Mouse (Mus musculus): ENCODE data around the gene Pck2.
A peak's percentile ranks its signal among the peaks of the same experiment; 100 is the strongest.

Gene Pck2

DNA sequence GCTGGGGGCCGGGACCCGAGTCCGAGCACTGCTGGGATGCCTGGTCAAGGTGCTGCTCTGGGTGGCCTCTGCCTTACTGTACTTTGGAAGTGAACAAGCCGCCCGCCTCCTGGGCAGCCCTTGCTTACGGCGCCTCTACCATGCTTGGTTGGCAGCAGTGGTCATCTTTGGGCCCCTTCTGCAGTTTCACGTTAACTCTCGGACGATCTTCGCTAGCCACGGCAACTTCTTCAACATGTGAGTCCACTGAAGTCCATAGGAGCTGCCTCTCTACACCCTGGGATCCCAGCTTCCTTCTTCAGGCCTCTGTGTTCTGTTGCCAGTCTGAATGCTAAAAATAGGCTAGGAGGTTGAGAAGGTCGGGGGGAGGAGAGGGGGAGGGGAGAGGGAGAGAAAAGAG lies 35.6 kb downstream of the Pck2 start:
- DNase-seq (ENCODE audit: low spot score in 2 of 2): no peak

DNA sequence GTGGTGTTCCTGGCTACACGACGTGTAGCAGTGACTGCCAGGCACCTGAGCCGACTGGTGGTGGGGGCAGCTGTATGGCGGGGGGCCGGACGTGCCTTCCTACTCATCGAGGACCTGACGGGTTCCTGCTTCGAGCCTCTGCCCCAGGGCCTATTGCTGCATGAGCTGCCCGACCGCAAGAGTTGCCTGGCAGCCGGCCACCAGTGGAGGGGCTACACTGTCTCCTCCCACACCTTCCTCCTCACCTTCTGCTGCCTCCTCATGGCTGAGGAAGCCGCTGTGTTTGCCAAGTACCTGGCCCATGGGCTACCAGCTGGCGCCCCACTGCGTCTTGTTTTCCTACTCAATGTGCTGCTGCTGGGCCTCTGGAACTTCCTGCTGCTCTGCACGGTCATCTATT lies 36.3 kb downstream of the Pck2 start:
- DNase-seq (ENCODE audit: low spot score in 2 of 2): no peak

DNA sequence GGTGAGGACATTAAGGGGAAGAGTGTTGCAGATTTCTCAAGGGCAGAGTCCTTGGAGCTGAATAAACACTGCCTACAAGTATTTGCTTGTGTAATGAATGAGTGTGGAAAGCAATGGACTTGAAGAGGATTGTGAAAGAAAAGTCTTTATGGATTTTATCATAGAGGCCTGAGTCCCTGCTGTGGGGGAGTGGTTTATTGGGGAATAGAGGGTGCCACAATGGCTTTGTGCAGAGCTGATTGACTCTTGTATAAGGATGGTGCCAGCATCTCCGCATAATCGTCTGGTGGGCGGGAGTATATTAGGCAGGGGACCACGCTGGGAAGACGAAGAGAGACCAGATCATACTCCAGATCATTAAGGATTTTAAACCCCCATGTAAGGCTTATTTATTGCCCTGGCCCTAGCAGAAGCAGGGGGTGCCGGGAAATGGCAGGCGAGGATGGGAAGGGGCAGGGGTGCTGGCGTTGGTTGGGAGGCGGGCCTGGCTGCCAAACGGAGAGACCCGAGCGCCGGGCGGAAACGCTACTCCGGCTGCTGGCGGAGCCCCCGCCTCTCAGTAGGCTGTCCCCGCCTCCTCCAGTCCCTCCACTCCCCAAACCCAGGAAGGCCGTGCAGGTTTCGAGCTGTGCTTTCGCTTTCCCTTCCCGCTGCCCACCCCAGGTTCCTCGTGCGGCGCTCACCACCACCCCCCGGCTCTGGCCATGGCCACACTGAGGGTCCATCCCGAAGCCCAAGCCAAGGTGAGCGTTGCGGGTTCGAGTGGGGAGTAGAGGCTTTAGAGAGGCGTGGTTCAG lies 38.0 kb downstream of the Pck2 start, which contains the start of gene Psme1:
Gene Psme1 (plus strand): TSS at position 253 of the 797 bp plus-strand sequence.
- DNase-seq (ENCODE audit: low spot score in 2 of 2): peak; percentile 34 to 41

DNA sequence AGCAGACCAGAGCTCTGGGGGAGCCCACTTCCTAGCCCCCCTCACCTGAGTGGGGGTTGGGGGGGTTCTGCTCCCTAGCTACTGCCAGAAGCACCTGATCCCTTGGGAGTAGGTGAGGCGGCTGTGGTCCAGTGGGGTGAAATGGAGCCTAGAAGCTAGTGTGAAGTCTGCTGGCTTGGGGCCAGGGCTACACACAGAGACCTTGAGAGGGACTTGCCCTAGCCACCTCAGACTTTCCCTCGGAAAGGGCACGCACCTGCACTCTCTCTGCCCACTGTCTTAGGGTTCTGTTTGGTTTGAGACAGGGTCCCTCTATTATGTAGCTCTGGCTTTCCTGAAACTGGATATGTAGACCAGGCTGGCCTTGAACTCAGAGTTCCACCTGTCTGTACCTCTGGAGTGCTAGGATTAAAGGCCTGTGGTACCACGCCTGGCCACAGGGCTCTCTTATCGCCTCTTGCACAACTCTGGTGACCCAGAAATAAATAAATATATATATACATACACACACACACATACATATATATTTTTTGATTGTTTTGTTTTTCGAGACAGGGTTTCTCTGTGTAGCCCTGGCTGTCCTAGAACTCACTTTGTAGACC lies 38.7 kb downstream of the Pck2 start:
- DNase-seq (ENCODE audit: low spot score in 2 of 2): peak in 1 of 2 experiments; percentile 25

DNA sequence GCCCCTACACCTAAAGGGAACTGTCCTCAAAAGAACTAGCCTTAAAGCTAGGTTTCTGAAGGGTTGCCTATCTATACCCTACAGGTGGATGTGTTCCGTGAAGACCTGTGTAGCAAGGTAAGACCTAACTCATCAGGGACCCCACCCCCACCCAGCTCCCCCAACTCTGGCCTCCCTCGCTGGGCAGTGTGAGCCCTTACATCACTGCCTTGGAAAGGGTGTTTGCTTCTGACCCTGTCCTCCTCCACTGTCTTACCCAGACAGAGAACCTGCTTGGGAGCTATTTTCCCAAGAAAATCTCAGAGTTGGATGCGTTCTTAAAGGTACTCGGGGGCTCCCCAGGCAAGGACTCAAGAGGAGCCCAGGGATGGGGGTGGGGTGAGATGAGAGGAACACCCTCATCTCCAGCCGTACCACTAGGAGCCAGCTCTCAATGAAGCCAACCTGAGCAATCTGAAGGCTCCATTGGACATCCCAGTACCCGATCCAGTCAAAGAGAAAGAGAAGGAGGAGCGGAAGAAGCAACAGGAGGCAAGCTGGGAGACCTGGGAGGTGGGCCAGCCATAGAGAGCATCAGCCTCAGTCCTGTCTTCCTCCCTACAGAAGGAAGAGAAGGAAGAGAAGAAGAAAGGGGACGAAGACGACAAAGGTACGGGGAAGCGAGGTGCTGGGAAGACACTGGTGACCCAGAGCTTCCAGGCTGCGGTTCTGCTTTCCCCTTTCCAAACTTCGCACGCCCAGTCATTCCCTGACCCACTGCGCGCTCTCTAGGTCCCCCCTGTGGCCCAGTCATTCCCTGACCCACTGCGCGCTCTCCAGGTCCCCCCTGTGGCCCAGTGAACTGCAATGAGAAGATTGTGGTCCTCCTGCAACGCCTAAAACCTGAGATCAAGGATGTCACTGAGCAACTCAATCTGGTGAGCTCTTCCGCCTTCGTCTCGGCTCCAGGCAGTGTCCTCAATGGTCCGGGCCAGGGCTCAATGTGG lies 39.7 kb downstream of the Pck2 start:
- DNase-seq (ENCODE audit: low spot score in 2 of 2): no peak

DNA sequence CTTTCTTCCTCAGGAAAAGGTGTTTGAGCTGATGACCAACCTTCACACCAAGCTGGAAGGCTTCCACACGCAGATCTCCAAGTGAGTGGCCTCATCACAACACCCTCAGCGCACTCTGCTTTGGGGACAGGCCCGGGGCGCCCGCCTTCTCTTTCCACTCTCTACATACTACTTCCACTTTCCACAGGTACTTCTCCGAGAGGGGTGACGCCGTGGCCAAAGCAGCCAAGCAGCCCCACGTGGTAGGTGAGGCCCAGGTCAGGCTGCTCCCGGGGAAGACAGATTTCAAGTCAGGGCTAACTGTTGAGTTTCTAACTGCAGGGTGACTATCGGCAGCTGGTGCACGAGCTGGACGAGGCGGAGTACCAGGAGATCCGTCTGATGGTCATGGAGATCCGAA lies 40.7 kb downstream of the Pck2 start:
- DNase-seq (ENCODE audit: low spot score in 2 of 2): no peak

DNA sequence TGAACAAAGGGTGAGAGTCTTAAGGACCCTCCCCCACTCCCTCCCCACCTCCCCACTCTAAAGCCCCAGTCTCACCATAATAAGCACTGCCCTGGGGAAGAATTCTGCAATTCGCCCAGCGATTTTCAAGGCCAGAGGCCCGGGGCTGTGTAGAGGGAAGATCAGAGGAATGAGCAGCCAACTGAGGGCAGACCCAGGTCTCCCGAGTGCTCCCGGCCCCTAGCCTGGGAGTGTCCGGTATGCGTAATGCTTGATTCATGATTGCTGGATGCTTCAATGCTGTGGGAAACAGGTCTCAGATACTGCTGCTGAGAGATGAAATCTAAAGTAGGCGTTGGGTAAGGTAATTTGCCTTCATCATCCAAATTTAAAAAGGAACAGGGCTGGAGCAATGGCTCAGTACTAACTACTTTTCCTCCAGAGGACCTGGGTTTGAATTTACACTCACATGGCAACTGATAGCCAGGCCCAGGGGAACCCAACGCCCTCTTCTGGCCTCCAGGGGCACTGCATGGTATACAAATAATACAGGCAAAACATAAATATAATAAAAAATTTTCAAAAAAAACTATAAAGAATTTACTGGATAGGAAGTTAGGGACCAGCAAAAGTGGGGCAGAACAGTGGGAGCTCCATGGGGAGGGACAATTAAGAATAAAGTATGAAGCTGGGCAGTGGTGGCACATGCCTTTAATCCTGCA lies 42.1 kb downstream of the Pck2 start:
- no peak for DNase-seq (ENCODE audit: low spot score in 2 of 2)

DNA sequence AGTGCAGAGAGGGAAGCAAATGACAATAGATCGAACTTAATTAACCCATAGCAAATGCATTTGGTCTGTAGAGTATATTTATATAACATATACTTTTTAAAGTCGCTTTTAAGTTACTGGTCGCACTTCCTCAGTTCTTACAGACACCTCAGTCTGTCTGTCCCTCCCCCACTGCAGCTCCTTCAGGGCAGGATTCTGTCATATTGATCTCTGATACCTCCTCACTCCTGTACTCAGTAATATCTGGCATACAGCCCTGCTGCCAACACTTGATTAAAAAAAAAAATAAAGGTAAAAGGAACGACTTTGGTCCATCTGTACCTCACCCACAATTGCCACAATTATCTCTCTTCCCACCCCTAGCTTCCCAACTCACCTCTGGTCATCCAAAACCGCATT lies 44.2 kb downstream of the Pck2 start:
- DNase-seq (ENCODE audit: low spot score in 2 of 2): no peak

DNA sequence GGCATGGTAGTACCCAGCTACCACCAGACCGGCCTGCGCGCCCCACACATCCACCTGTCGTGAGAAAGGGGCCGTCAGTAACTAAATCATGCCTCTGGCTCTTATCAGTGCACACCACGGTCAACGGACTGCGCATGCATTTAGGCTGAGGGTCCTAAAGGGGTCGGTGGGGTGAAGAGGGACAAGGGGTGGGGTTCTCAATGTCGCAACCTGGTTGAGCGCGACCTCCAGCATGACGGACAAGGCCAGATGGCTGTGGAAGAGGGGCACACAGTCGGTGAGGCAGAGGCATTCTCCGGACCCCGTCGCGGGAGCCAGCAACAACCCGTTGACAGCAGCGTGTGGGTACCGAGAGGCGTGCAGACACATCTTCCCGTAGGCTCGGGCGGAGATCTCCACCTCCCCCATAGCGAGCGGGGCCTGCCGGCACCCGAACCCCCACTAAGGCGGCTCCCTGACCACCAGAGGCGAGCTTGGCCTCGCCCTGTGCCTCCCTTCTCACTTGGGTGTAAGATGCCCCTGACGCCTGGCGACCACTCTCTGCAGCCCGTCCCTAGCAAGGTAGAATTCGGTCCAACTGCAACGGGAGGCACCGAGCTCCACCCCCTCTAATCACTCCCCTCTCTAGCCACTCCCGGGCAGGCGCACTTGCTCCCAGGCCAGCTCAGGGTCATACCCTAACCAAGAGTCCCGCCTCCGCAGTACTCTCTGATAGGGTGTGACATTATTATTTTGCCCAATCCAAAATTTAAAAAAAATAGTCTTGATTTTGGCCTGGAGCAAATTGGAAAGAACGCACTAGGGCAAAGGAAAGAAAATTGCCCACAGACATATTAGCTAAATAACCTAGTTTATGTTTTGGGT lies 44.9 kb downstream of the Pck2 start, which contains the start of gene Emc9:
Gene Emc9 (minus strand): TSS at position 601 of the 864 bp plus-strand sequence.
- peak in 1 of 2 experiments; percentile 22 for DNase-seq (ENCODE audit: low spot score in 2 of 2)

DNA sequence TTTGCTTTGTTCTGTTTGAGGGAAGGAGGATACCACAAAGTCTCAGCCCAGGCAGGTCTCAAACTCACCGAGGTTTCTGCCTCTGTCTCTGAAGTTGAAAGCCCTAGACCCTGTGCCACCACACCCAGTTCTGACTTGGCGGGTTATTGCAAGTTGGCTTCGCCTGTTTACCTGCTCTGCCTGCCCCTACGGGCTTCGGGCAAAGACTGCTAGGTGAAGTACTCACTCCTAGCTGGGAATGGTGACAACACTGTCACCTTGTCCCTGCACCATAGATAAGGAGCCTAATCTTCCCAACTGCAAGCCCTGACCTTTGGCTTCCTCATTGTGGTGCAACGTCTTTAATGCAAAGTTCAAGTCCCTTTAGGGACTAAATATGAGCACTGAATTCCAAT lies 45.5 kb downstream of the Pck2 start:
- no peak for DNase-seq (ENCODE audit: low spot score in 2 of 2)

DNA sequence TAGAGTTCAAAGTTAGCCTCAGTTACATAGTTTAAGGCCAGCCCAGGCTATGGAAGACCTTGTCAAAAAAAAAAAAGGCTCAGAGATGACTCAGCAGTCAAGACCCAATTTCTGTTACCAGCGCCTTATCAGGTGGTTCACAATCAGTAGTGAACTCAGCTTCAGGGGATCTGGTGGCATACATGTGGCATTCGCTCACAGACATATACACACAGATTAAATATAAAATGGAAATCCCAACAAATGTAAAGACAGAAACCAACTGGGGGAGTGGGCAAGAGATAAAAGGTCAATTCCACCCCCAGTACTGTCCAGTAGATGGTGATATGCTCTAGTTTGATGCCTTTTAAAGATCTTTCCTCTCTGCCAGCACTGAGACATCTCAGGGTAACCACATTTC lies 46.1 kb downstream of the Pck2 start:
- no peak for DNase-seq (ENCODE audit: low spot score in 2 of 2)

DNA sequence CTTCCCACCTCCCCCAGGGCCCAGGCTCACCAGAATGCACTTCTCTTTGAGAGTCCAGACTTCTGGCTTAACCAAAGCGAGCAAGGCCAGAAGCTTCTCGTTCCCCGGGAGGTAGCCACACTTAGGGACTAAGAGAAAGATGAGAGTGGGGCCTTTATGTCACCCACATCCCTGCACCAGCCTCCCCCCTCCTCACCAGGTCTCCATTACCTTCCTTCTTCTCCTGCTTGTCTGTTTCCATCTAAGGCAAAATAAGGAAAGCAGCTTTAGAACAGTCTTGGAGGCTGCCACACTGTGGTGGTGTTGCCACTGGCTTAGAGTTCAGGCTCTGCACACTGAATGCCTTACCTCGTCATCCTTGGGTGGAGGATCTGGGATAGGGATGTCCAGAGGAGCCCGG lies 49.2 kb downstream of the Pck2 start:
- DNase-seq (ENCODE audit: low spot score in 2 of 2): no peak

DNA sequence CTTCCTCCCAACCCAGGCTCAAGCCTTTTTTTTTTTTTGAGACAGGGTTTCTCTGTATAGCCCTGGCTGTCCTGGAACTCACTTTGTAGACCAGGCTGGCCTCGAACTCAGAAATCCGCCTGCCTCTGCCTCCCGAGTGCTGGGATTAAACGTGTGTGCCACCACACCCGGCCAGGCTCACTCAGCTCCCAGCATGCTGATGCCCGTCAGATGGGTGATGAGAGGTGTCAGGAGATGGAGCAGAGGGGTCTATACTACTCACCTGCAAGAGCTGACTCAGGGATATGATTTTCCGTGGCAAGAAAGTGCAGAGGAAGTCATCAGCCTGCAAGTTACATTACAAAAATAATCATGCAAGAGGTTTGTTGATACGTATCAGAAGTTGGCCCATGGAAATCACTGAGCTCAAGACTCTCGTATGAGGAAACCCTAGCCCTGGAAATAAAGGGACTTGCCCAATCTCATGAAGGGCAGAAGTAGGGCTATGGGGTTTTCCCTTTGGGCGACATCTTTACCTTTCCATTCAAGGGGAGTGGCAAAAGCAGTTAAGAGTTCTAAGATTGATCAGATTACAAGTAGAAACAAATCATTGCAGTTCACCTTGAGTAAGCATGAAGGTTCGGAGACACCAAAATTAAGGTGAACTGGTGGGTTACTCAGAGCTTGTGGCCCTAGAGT lies 49.8 kb downstream of the Pck2 start:
- no peak for DNase-seq (ENCODE audit: low spot score in 2 of 2)

DNA sequence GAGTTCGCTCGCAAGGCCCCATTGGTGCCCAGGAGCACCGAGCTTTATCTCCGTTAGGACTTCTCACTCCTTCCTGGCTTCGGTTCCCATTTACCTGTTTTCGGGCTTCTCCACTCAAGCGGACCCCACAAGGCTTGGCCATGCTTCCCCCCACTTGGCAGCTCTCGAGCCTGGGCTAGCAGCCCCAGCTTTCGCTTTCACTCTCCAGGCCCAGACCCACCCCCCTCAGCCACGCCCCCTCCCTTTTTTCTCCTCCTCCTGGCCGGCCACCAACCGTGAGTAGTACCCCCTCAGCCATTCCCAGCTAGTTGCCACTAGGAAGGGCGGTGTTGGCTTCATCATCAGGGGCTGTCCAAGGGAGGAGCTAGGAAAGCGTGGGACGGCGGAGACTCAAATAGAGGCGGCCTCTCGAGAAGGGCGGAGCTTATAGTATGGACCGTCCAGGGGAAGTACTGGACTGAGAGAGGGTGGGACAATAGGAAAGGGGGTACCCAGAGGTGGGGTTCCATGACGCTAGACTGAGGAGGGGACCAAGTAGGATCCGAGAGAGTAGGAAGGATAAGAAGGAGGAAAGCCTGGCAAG lies 50.8 kb downstream of the Pck2 start, which contains the start of gene Psme2:
Gene Psme2 (minus strand): TSS at position 366 of the 583 bp plus-strand sequence.
- peak; percentile 71 to 82 for DNase-seq (ENCODE audit: low spot score in 2 of 2)

DNA sequence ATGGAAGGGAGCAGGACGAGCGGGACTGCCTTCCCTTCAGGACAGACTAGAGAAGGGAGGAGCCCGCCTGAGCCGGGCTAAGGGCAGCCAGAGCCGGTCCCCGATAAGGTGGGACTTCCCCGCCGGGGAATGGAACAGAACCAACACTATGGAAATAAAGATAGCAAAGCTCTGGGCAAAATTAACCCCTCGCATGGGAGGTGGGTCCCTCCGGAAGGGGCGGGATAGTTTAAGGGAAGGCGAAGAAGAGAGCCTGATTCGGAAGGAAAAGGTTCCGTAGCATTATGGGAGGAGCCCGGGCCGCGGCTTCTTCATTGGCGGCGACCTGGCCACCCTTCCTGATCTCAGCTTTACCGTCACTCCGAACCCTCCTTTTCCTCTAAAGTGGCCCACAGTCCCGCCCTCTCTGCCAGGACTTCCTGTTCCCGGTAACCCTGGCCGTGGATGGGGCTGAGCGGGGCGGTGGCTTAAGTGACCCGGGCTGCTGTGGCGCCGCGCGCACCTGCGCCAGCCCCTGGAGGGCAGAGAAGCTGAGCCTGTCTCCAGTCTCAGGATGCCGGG lies 51.3 kb downstream of the Pck2 start, which contains the start of gene Rnf31:
Gene Rnf31 (plus strand): TSS at position 378 of the 561 bp plus-strand sequence.
- peak; percentile 82 to 87 for DNase-seq (ENCODE audit: low spot score in 2 of 2)

DNA sequence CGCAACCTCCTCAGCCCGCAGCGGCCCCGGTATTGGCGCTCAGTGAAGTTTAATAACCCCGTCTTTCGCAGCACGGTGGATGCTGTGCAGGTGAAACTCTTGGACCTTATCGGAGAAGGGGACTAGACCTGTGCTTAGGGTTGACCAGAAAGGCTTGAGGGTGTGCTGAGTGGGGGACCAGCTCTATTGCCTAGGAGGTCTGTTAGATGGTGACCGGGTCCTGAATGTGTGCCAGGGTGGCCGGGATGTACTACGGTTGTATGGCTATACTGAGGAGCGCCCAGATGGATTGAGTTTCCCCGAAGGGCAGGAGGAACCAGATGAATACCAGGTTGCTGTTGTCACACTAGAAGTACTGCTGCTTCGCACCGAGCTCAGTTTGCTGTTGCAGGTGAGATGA lies 52.2 kb downstream of the Pck2 start:
- no peak for DNase-seq (ENCODE audit: low spot score in 2 of 2)

DNA sequence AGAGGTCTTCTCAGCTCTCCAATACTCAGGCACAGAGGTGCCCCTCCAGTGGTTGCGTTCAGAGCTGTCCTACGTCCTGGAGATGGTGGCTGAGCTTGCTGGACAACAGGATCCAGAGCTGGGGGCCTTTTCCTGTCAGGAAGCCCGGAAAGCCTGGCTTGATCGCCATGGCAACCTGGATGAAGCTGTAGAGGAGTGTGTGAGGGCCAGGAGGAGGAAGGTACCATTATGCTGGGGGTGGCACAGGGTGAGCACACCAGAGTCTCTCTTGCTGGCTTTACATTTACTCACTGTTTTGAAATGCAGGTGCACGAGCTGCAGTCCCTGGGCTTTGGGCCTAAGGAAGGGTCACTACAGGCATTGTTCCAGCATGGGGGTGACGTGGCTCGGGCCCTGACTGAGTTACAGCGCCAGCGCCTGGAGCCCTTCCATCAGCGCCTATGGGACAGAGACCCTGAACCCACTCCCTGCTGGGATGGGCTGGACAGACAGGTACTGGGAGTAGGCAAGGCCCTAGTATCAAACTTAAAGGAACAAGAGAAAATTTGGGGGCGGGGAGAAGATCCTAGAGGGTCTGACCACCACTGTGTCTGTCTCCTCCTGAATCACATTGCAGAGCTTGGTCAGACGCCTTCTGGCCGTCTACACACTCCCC lies 56.1 kb downstream of the Pck2 start:
- DNase-seq (ENCODE audit: low spot score in 2 of 2): no peak

Data from frontal cortex, postnatal 25 days (tissue).